Mouse (Mus musculus): ENCODE data around the gene Pknox2.

Gene Pknox2

DNA sequence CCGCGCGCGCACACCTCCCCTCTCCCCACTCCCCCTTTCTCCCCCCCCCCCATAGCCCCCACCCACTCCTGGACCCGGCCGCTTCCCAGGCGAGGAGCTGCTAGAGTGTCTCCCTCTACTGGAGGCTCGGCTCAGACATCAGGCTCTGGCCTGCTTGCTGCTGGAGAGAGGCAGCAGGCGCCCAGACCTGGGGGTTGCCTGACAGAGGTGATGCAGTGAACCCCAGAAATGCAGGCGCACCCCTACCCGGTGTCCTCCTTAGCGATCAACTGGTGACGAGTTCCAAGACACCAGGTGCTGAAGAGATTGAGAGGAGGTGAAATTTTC is at the start of gene Pknox2:
Pknox2 (minus strand) TSS at position 49 of the 327 bp plus-strand sequence.
- DNase-seq (ENCODE audit: low spot score in 2 of 2): peak; percentile 24 to 67

GRCm38 (mm10) chr9:37188024-37188423 is 40.8 kb upstream of the Pknox2 start:
- no peak for DNase-seq (ENCODE audit: low spot score in 2 of 2)

DNA sequence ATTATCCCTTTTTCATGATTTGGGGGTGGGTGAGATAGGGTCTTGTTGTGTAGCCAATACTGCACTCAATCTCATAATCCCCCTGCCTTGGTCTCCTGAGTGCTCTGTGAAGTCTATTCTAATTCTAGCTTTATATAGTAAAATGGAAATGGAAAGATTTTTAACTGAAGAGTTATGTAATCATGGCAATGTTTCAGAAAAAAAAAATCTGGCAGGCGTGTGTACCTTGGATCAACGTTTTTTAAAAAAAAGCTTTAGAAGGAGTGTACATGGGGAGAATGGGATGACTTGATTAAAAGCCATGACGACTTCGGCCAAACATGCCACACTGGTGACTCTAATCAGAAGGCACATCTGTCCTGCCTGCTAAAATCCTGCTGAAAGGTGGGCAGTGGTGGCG is 40.2 kb upstream of the Pknox2 start:
- DNase-seq (ENCODE audit: low spot score in 2 of 2): no peak

DNA sequence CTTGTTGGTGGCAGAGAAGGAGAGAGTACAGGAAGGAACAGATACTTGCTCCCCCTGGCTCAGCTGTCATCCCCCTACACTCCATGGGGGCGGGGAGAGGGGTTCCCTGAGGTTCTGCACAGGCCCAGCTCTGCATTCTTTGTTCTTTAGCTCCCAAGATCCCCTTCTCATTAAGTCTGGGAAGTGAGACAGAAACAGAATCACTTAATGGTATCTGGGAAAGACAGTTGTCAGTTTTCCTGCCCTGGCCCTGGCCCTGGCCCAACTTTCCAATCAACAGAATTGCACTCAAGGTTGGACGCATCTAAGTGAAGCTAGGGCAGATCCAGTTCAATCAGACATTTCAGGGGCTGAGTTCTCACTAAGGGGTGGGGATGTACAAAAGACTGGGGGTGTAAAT is 36.0 kb upstream of the Pknox2 start:
- no peak for DNase-seq (ENCODE audit: low spot score in 2 of 2)

DNA sequence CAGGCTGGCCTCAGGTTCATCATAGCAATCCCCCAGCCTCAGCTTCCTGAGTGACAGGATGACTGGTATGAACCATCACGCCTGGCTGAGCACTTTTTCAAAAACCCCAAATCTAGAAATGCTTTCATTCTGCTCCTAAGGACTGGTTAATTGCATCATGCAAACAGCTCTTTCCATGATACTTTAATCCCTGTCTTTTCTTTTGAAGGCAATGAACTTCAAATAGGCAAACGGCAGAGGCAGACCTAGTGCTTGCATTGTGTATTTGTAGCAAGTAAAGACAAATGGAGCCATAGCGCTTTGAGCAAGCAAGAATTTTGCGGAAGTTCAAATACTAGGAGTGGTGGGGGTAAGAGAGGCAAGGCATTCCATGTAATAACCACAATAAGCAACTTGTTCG is 34.4 kb upstream of the Pknox2 start:
- DNase-seq (ENCODE audit: low spot score in 2 of 2): no peak

- no peak for DNase-seq (ENCODE audit: low spot score in 2 of 2)
Measured at GRCm38 (mm10) chr9:37179596-37179995, 32.4 kb upstream of the Pknox2 start.

GRCm38 (mm10) chr9:37178911-37179310 is 31.7 kb upstream of the Pknox2 start:
- no peak for DNase-seq (ENCODE audit: low spot score in 2 of 2)

GRCm38 (mm10) chr9:37177551-37177950 is 30.3 kb upstream of the Pknox2 start:
- DNase-seq (ENCODE audit: low spot score in 2 of 2): no peak

DNA sequence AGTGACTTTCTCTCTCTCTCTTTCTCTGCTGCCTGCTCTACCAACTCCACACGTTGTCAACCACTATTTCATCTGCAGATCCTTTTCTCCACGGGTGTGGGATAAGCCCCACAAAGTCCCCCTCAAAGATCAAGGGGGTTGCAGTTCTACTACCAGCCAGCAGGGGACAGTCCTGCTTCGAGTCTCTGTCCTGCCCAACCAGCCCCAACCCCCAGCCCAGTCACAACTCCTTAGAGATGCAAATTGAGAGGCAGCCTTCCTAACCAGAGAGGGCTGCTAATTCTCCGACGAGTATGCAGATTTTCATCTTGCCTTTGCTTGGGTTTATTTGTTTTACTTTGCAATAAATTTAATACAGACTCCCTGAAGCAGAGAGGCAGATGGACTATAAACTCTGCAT is 29.9 kb upstream of the Pknox2 start:
- DNase-seq (ENCODE audit: low spot score in 2 of 2): peak; percentile 37 to 76

GRCm38 (mm10) chr9:37176002-37176401 is 28.8 kb upstream of the Pknox2 start:
- DNase-seq (ENCODE audit: low spot score in 2 of 2): no peak

GRCm38 (mm10) chr9:37173376-37173775 is 26.2 kb upstream of the Pknox2 start:
- no peak for DNase-seq (ENCODE audit: low spot score in 2 of 2)

- DNase-seq (ENCODE audit: low spot score in 2 of 2): no peak
Measured at GRCm38 (mm10) chr9:37166899-37167298, 19.7 kb upstream of the Pknox2 start.

DNA sequence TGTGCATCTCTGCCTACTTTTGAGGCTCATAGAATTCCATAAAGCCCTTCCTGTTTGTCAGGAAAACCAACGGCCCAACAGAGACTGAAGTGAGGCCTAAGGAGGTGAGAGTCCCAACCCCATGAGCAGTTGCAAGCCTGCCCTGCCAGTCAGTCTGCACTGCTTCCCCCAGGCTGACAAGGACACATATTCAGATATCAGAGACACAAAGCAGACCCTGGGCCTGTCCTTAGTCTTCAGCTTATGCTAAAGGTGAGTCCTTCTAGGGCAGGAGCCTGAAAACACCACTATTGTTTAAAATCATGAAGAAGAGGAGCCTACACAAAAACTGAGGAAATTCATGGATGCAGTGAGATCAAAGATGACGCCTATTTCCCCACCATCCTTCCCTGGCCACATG is 13.5 kb upstream of the Pknox2 start:
- no peak for DNase-seq (ENCODE audit: low spot score in 2 of 2)

DNA sequence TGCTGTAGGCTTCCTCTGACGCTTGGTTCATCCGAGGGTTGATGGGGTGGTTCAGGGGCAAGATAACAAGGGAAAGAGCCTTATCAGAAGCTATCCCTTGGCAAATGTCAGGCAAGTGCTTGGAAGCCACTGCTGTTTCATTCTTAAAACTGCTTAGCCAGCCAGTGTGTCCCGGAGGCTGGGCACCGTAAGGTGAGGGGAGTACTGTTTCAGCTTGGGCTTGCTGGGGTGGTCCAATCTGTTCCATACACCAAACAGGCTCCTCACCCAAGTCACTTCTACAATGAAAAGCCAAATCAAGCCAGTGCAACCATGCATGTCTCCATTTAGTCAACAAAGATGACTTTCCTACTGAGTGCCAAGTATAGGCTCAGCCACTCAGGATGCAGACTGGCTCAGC is 679 bp upstream of the Pknox2 start:
- no peak for DNase-seq (ENCODE audit: low spot score in 2 of 2)

DNA sequence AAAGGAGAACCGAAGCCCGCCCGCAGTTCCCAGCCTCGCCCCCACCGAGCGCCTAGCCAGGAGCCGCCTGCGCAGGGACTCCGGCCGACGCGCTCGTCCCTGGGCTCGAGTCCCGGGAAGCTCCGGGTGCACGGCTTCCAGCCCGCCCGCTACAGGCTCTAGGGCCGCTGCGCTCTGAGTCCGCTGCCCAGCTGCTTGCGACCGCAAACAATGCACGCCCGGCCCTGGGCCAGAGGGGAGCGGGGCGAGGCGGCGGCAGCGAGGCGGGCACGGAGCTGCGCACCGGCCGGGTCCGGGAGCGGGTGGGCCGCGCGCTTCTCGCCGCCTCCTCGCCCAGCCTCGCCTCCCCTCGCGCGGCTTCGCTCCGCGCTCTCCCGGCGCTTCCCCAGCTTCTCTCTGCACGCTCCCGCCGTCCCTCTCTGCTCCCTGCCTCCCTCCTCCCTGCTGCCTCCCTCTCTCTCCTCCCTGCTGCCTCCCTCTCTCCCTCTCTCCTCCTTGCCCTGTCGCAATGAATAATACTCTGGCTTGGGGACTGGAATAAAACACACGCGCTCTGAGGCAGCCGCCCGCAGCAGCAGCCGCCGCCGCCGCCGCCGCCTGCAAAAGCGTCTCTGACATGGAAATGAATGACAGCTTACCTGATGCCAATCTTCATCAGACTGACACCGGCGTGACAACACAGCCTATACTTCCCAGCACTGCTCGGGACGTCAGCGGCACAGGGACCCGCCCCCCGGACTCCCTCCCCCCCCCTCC is 426 bp downstream of the Pknox2 start:
- DNase-seq (ENCODE audit: low spot score in 2 of 2): no peak

GRCm38 (mm10) chr9:37146353-37146602 is 929 bp downstream of the Pknox2 start:
- DNase-seq (ENCODE audit: low spot score in 2 of 2): no peak

DNA sequence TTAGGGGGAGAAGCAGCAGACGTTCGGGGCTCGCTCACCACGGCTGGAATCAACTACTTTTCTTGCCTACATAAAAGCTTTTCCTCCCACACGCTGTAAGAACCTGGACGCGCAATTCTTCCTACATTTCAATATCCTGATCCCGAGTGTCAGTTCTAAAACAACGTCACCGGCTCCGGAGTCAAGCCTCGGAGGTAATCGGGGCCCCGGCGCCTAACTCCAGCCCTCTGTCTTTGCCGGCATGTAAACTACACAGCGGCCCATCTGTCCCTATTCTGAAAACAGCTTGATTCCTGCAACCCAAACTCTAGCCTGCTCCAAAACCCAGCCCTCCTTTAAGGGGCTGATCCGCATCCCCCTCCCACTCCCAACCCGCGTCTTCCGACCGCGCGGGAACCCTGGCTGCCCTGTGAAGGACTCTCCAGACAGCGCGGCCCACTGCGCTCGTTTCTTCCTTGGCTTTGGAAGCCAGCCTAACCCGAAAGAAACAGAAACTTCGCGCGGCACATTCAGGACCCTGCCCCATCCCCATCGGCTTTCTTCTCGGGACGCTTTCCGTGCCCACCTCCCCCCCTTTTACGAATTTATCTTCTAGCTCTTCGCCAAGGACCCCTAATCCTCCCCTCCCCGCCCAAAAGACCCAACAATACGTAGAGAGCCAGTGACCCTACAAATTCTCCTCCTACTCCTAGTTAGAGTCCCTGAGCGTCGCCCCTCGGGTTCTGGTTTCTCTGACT is 1.4 kb downstream of the Pknox2 start:
- DNase-seq (ENCODE audit: low spot score in 2 of 2): no peak

DNA sequence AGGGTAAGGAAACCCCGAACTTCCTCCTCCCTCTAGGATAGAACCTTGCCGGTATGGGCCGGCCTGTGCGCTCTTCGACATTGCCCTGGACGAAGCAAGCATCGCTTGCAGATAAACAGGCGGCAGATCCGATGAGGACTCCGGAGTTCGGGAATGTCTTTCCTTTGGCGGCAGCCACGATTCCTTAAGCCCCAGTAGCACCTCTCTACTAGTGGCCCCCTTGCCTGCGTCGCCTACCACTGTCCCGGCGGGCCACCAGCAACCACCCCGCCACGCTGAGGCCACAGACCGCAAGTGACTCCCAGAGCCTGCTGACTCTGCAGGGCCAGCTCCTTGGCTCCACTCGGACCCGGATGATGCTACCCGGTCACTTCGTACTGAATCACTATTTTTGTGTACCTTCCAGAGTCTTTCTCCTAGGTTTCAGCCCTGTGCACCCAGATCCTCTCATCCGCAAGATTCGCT is 2.0 kb downstream of the Pknox2 start:
- no peak for DNase-seq (ENCODE audit: low spot score in 2 of 2)

GRCm38 (mm10) chr9:37144696-37145095 is 2.5 kb downstream of the Pknox2 start:
- no peak for DNase-seq (ENCODE audit: low spot score in 2 of 2)

DNA sequence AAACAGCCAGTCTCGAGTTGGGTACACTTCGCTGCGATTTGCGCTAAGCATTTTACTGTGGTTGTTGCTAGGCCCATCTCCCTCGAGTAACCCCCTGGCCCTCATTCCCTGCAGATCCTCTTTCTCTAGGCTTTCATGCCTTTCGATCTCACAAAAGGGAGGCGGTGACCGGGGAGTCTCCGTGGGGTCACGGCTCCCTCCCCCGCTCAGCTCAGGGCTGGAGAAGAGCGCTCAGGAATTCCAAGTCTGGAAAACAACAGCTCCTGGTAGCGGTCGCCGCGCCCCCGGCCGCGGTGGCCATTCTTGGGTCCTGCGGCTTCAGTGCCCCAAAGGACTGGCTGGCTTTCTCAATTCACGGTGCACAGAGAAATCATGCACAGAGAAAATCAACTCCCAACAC is 3.0 kb downstream of the Pknox2 start:
- no peak for DNase-seq (ENCODE audit: low spot score in 2 of 2)

- no peak for DNase-seq (ENCODE audit: low spot score in 2 of 2)
Measured at GRCm38 (mm10) chr9:37143046-37143931, 3.9 kb downstream of the Pknox2 start.

DNA sequence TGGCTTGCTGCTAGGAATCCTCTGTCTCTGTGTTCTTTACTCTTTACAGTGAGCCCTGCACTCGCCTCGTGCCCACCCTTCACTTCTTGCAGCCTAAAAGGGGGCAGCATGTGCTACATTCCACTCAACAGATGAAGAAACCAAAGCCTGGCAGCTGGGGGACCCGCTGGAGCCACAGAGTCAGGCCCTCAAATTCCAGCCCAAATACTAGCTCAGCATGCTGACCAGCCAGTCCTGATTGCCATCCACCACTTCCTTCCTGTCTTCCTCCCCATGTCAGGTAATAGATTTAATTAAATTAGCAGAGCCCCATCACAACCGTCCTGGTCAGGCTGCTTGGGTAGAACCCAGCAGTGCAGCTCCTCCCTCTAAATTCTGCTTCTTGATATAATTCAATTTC is 5.1 kb downstream of the Pknox2 start:
- DNase-seq (ENCODE audit: low spot score in 2 of 2): no peak
